Mouse (Mus musculus): ENCODE results near the gene Prkab1. TPM values are rescaled to one million over a fixed set of nuclear protein-coding genes. Genes with fewer than 3 reads are reported as not detected.

Gene Prkab1
- total RNA-seq (2023), result 90.3 TPM

GRCm38 (mm10) chr5:116024327-116024739, at the start of gene Prkab1:
Gene Prkab1 (minus strand): TSS chr5:116024508.

Other genes with a start within 250 kb of the Prkab1 start
- 2.7 TPM for gene Cit, start 179.2 kb downstream of the Prkab1 start, total RNA-seq (2023)
- gene Tmem233, start 58.7 kb upstream of the Prkab1 start, total RNA-seq (2023), result not detected